Mouse (Mus musculus) forebrain, embryonic 10.5 days (tissue): ENCODE measurements around the gene Arfgef2. TPM values are rescaled to one million over a fixed set of nuclear protein-coding genes. Genes with fewer than 3 reads are reported as not detected.

Experiments used
- DNase-seq: peaks from one replicate; pipeline ENCODE4 v3.0.0-alpha.2; 2017; ENCODE audit warnings: low spot score; ENCODE audit errors: extremely low spot score
- H3K27ac ChIP-seq: fragments of 300-500 bp; sonication (generic); 2 replicates; pipeline ENCODE4 v1.5.1; 2016; ENCODE audit warnings: mild to moderate bottlenecking
- H3K27me3 ChIP-seq: fragments of 300-500 bp; sonication (generic); 2 replicates; pipeline ENCODE4 v1.6.1; 2016; ENCODE audit warnings: mild to moderate bottlenecking; ENCODE audit not compliant: poor library complexity, severe bottlenecking
- H3K36me3 ChIP-seq: fragments of 300-500 bp; sonication (generic); replicated peaks from 2 replicates; pipeline ENCODE4 v1.6.1; 2016; ENCODE audit warnings: mild to moderate bottlenecking, moderate library complexity
- H3K4me1 ChIP-seq: fragments of 300-500 bp; sonication (generic); 2 replicates; pipeline ENCODE4 v1.6.1; 2016
- H3K4me3 ChIP-seq: fragments of 300-500 bp; sonication (generic); 2 replicates; pipeline ENCODE4 v1.5.1; 2016; ENCODE audit warnings: mild to moderate bottlenecking, moderate library complexity
- H3K9me3 ChIP-seq: fragments of 300-500 bp; sonication (generic); 2 replicates; pipeline ENCODE4 v1.6.1; 2016; ENCODE audit warnings: mild to moderate bottlenecking, moderate library complexity
- WGBS: fragments of 180-500 bp; shearing (Covaris S2); methylation state at CpG from one replicate; pipeline ENCODE4 v1.1.7; 2016; 5-methylcytosine and 5-hydroxymethylcytosine counted together
- polyA plus RNA-seq: library from polyadenylated mRNA; unstranded; fragments of >200 nt; fragmentation: Nextera tagmentation; extraction: Ambion mirVana; gene quantifications from 2 replicates; pipeline ENCODE4 v1.2.1, GENCODE M21; 2016

The Arfgef2 gene
- polyA plus RNA-seq, 1 experiment from 2014 or later, result 5.4 TPM

- Histone ChIP-seq H3K4me3 (no peak overlapping the region), H3K4me1 (0 out of 2 replicates have a peak, but pooled peaks cover 3% of the 10 kb centered on the region), H3K27me3 (no peaks in the 10 kb centered on the region), H3K27ac (no peak overlapping the region), H3K36me3 (peaks cover 20% of the 10 kb centered on the region), H3K9me3 (no peaks in the 10 kb centered on the region)
- WGBS, result 96% methylated on average over 4 of the region's 4 CpGs
- no peak for DNase-seq
Observed at GRCm38 (mm10) chr2:166834796-166835195, 29.4 kb downstream of the Arfgef2 start.

GRCm38 (mm10) chr2:166835581-166835980 lies 30.2 kb downstream of the Arfgef2 start:
- Histone ChIP-seq H3K27me3 (no peaks in the 10 kb centered on the region), H3K4me1 (0 out of 2 replicates have a peak, but pooled peaks cover 3% of the 10 kb centered on the region), H3K36me3 (peaks cover 21% of the 10 kb centered on the region), H3K27ac (no peak overlapping the region), H3K4me3 (no peak overlapping the region), H3K9me3 (no peaks in the 10 kb centered on the region)
- WGBS, result 87% methylated on average over 5 of the region's 5 CpGs
- DNase-seq, result no peak

GRCm38 (mm10) chr2:166841813-166842212 lies 36.4 kb downstream of the Arfgef2 start:
- H3K4me1 ChIP-seq, result no peaks in the 10 kb centered on the region
- WGBS, result 86% methylated on average over 4 of the region's 4 CpGs
- DNase-seq, result no peak
- H3K9me3 ChIP-seq, result no peaks in the 10 kb centered on the region
- peaks cover 34% of the 10 kb centered on the region for H3K36me3 ChIP-seq
- no peaks in the 10 kb centered on the region for H3K27me3 ChIP-seq
- H3K27ac ChIP-seq, result no peak overlapping the region
- H3K4me3 ChIP-seq, result no peak overlapping the region

GRCm38 (mm10) chr2:166850691-166851090 lies 45.3 kb downstream of the Arfgef2 start:
- Histone ChIP-seq H3K36me3 (peaks cover 71% of the 10 kb centered on the region), H3K9me3 (peaks cover 6% of the 10 kb centered on the region; the same call in 1 of the 2 replicates), H3K27me3 (no peaks in the 10 kb centered on the region), H3K27ac (no peak overlapping the region), H3K4me3 (no peak overlapping the region), H3K4me1 (no peaks in the 10 kb centered on the region)
- 89% methylated on average over 11 of the region's 11 CpGs for WGBS
- no peak for DNase-seq

GRCm38 (mm10) chr2:166852270-166852669 lies 46.9 kb downstream of the Arfgef2 start:
- Histone ChIP-seq H3K36me3 (peaks cover 72% of the 10 kb centered on the region), H3K9me3 (peaks cover 6% of the 10 kb centered on the region; the same call in 1 of the 2 replicates), H3K4me1 (no peaks in the 10 kb centered on the region), H3K27ac (no peak overlapping the region), H3K4me3 (no peak overlapping the region), H3K27me3 (no peaks in the 10 kb centered on the region)
- WGBS, result 91% methylated on average over 7 of the region's 7 CpGs
- no peak for DNase-seq

- no peaks in the 10 kb centered on the region for H3K4me1 ChIP-seq
- H3K4me3 ChIP-seq, result no peak overlapping the region
- peaks cover 95% of the 10 kb centered on the region for H3K36me3 ChIP-seq
- no peak overlapping the region for H3K27ac ChIP-seq
- WGBS, result 95% methylated on average over 8 of the region's 8 CpGs
- peaks cover 6% of the 10 kb centered on the region; the same call in 1 of the 2 replicates for H3K9me3 ChIP-seq
- H3K27me3 ChIP-seq, result no peaks in the 10 kb centered on the region
- DNase-seq, result no peak
Observed at GRCm38 (mm10) chr2:166855771-166856170, 50.4 kb downstream of the Arfgef2 start.

GRCm38 (mm10) chr2:166856366-166856765 lies 51.0 kb downstream of the Arfgef2 start:
- peaks cover 94% of the 10 kb centered on the region for H3K36me3 ChIP-seq
- H3K4me1 ChIP-seq, result no peaks in the 10 kb centered on the region
- 92% methylated on average over 6 of the region's 6 CpGs for WGBS

GRCm38 (mm10) chr2:166857118-166857517 lies 51.7 kb downstream of the Arfgef2 start:
- DNase-seq, result no peak
- 87% methylated on average over 2 of the region's 2 CpGs for WGBS
- peaks cover 4% of the 10 kb centered on the region; the same call in 1 of the 2 replicates for H3K9me3 ChIP-seq
- H3K4me3 ChIP-seq, result no peak overlapping the region
- H3K36me3 ChIP-seq, result peaks cover 94% of the 10 kb centered on the region
- H3K27ac ChIP-seq, result no peak overlapping the region
- H3K4me1 ChIP-seq, result no peaks in the 10 kb centered on the region
- no peaks in the 10 kb centered on the region for H3K27me3 ChIP-seq

More at GRCm38 (mm10) chr2:166856366-166856765, 51.0 kb downstream of the Arfgef2 start:
- DNase-seq, result no peak
- Histone ChIP-seq H3K27ac (no peak overlapping the region), H3K9me3 (peaks cover 6% of the 10 kb centered on the region; the same call in 1 of the 2 replicates), H3K4me3 (no peak overlapping the region), H3K27me3 (no peaks in the 10 kb centered on the region)

GRCm38 (mm10) chr2:166859214-166859613 lies 53.8 kb downstream of the Arfgef2 start:
- Histone ChIP-seq H3K27me3 (no peaks in the 10 kb centered on the region), H3K36me3 (peaks cover 84% of the 10 kb centered on the region), H3K4me3 (no peak overlapping the region), H3K27ac (no peak overlapping the region), H3K4me1 (no peaks in the 10 kb centered on the region), H3K9me3 (no peaks in the 10 kb centered on the region)
- no peak for DNase-seq
- 91% methylated on average over 7 of the region's 7 CpGs for WGBS

GRCm38 (mm10) chr2:166862505-166862904 lies 57.1 kb downstream of the Arfgef2 start:
- WGBS, result 78% methylated on average over 3 of the region's 3 CpGs
- no peak for DNase-seq
- Histone ChIP-seq H3K27me3 (no peaks in the 10 kb centered on the region), H3K27ac (no peak overlapping the region), H3K4me1 (no peaks in the 10 kb centered on the region), H3K4me3 (no peak overlapping the region), H3K36me3 (peaks cover 86% of the 10 kb centered on the region), H3K9me3 (no peaks in the 10 kb centered on the region)

- Histone ChIP-seq H3K27me3 (no peaks in the 10 kb centered on the region), H3K9me3 (no peaks in the 10 kb centered on the region), H3K4me3 (no peak overlapping the region), H3K36me3 (peaks cover 80% of the 10 kb centered on the region), H3K27ac (no peak overlapping the region), H3K4me1 (no peaks in the 10 kb centered on the region)
- WGBS, result 94% methylated on average over 10 of the region's 10 CpGs
- DNase-seq, result no peak
Observed at GRCm38 (mm10) chr2:166865476-166865875, 60.1 kb downstream of the Arfgef2 start.

GRCm38 (mm10) chr2:166870271-166870865 lies 65.0 kb downstream of the Arfgef2 start:
- no peaks in the 10 kb centered on the region for H3K27me3 ChIP-seq
- no peak overlapping the region for H3K4me3 ChIP-seq
- no peaks in the 10 kb centered on the region for H3K9me3 ChIP-seq
- peaks cover 81% of the 10 kb centered on the region for H3K36me3 ChIP-seq
- no peak overlapping the region for H3K27ac ChIP-seq
- WGBS, result 95% methylated on average over 20 of the region's 20 CpGs
- no peak for DNase-seq
- no peaks in the 10 kb centered on the region for H3K4me1 ChIP-seq

GRCm38 (mm10) chr2:166870899-166871298 lies 65.5 kb downstream of the Arfgef2 start:
- no peaks in the 10 kb centered on the region for H3K4me1 ChIP-seq
- 92% methylated on average over 10 of the region's 10 CpGs for WGBS
- H3K27ac ChIP-seq, result no peak overlapping the region
- no peak overlapping the region for H3K4me3 ChIP-seq
- H3K9me3 ChIP-seq, result no peaks in the 10 kb centered on the region
- peaks cover 78% of the 10 kb centered on the region for H3K36me3 ChIP-seq
- no peak for DNase-seq
- no peaks in the 10 kb centered on the region for H3K27me3 ChIP-seq
